Mouse (Mus musculus): ENCODE data around the gene Ndel1.

DNA sequence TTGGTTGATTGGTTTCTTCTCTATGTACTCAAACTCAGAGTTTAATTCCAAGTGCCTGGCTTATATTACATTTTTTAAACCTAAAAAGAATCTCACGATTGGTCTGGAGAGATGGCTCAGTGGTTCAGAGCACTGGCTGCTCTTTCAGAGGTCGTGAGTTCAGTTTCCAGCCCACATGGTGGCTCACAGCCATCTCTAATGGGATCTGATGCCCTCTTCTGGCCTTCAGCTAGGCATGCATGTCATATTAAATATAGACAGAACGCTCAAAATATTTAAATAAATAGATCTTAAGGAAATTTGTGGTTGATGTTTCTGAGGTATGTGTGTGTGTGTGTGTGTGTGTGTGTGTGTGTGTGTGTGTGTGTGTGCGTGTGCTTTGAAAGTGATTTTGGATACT lies 66.5 kb downstream of the Ndel1 start:
- TF ChIP-seq CTCF (IDR thresholded peaks at IDR 0.05; ENCODE audit: low read depth), result peak; percentile 68
- no peak for TF ChIP-seq EP300 (optimal IDR thresholded peaks at IDR 0.05)
